Mouse (Mus musculus) hindbrain, embryonic 13.5 days (tissue): ENCODE measurements around the gene Ank3. TPM values are rescaled to one million over a fixed set of nuclear protein-coding genes. Genes with fewer than 3 reads are reported as not detected.

Experiments used
- ATAC-seq: fragments of 200-750 bp; cut with Nextera tagmentation; 2 replicates; pipeline ENCODE4 v1.8.0; 2017; ENCODE audit warnings: moderate TSS enrichment; ENCODE audit not compliant: low FRiP score
- H3K27ac ChIP-seq: fragments of 300-500 bp; sonication (generic); 2 replicates; pipeline ENCODE4 v1.5.1; 2015; ENCODE audit warnings: inconsistent platforms, mild to moderate bottlenecking, moderate library complexity
- H3K27me3 ChIP-seq: fragments of 300-500 bp; sonication (generic); 2 replicates; pipeline ENCODE4 v1.6.1; 2015; ENCODE audit warnings: mild to moderate bottlenecking, inconsistent platforms
- H3K36me3 ChIP-seq: fragments of 300-500 bp; sonication (generic); 2 replicates; pipeline ENCODE4 v1.6.1; 2015; ENCODE audit warnings: mild to moderate bottlenecking, inconsistent platforms
- H3K4me1 ChIP-seq: fragments of 300-500 bp; sonication (generic); replicated peaks from 2 replicates; pipeline ENCODE4 v1.6.1; 2015; ENCODE audit warnings: inconsistent platforms
- H3K4me2 ChIP-seq: fragments of 300-500 bp; sonication (generic); 2 replicates; pipeline ENCODE4 v1.6.1; 2015; ENCODE audit warnings: inconsistent platforms, mild to moderate bottlenecking, moderate library complexity
- H3K4me3 ChIP-seq: fragments of 300-500 bp; sonication (generic); 2 replicates; pipeline ENCODE4 v1.5.1; 2015; ENCODE audit warnings: mild to moderate bottlenecking, inconsistent platforms
- H3K9ac ChIP-seq: fragments of 300-500 bp; sonication (generic); 2 replicates; pipeline ENCODE4 v1.6.1; 2015; ENCODE audit warnings: mild to moderate bottlenecking, inconsistent platforms
- H3K9me3 ChIP-seq: fragments of 300-500 bp; sonication (generic); 2 replicates; pipeline ENCODE4 v1.6.1; 2016; ENCODE audit warnings: inconsistent platforms
- WGBS: fragments of 180-500 bp; shearing (Covaris S2); methylation state at CpG from one replicate; pipeline ENCODE4 v1.1.7; 2015; 5-methylcytosine and 5-hydroxymethylcytosine counted together
- polyA plus RNA-seq: library from polyadenylated mRNA; unstranded; fragments of >200 nt; fragmentation: Nextera tagmentation; extraction: Ambion mirVana; gene quantifications from 2 replicates; pipeline ENCODE4 v1.2.1, GENCODE M21; 2015

Ank3 gene
- polyA plus RNA-seq, 1 experiment from 2014 or later = 114 TPM

DNA sequence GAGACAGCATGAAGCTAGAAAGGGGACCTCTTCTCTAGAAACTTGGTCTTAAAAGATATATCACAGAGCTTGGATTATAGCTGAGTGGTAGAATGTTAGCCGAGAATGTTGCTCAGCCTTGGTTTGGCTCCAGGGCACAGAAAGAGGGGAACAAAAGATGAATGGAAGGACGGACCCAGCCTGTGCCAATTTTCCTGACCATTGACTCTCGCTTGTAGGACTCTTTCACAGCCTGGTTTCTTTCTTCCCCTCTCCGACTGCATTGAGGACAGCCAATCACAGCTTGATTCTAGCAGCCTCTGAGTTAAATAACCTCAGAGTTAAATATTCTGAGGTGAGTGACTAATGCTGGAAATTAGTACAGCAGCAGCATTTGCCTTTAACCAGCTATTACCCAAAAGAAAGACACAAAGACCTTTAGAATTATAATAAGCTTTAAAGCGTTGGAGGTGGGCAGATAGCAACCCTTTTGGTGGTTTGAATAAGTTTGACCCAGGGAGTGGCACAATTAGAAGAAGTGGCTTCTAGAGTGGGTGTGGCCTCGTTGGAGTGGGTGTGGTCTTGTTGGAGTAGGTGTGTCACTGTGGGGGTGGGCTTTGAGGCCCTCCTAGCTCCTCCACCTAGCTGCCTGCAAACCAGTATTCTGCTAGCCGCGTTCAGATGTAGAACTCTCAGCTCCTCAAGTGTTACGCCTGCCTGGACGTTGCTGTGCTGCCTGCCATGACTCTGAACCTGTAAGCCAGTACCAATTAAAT is 24.6 kb upstream of the Ank3 start:
- H3K4me1 ChIP-seq = no peaks in the 10 kb centered on the region
- H3K4me3 ChIP-seq = no peak overlapping the region
- no peaks in the 10 kb centered on the region for H3K9me3 ChIP-seq
- WGBS = 60% methylated on average over 10 of the region's 10 CpGs
- H3K9ac ChIP-seq = no peak overlapping the region
- H3K4me2 ChIP-seq = no peak overlapping the region
- no peaks in the 10 kb centered on the region for H3K27me3 ChIP-seq
- no peak for ATAC-seq
- no peak overlapping the region for H3K27ac ChIP-seq
- H3K36me3 ChIP-seq = no peaks in the 10 kb centered on the region

DNA sequence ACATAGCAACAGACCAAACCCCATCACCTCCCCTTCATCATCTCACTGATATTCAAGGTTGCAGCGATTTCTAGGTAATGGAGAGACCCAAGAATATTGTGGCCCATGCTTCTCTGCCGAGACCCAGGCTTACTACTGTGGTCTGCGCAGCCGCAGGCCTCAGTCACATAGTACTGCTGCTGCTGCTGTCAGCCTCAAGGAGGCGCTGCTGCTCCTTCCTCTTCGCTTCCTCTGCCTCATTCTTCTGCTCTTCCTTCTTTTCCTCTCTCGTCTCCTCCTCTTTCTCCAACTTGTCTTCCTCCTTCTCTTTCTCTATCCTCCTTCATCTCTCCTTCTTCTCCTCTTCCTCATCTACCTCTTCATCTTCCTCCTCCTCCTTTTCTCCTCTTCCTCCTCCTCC is 23.4 kb upstream of the Ank3 start:
- H3K36me3 ChIP-seq = no peaks in the 10 kb centered on the region
- no peak overlapping the region for H3K9ac ChIP-seq
- no peaks in the 10 kb centered on the region for H3K4me1 ChIP-seq
- H3K27ac ChIP-seq = no peak overlapping the region
- WGBS = 61% methylated on average over 7 of the region's 7 CpGs
- no peak overlapping the region for H3K4me3 ChIP-seq
- no peaks in the 10 kb centered on the region for H3K9me3 ChIP-seq
- H3K27me3 ChIP-seq = no peaks in the 10 kb centered on the region
- no peak overlapping the region for H3K4me2 ChIP-seq
- no peak for ATAC-seq

DNA sequence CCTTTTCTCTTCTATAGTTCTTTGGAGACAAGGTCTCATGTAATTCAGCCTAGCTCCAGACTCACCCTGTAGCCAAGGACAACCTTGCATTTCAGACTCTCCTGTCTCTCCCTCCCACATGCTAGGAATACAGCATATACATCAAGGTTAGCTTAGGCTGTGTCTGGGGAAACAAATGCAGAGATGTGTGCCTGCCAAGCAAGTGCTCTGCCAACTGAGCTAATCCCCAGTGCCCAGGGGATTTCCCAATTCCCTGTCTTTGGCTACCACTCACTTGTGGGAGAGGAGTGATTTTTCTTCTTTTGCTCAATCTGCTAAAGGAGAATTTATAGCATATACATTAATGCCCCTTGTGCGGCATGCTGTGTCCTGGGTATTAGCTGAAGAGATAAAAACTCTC is 15.4 kb upstream of the Ank3 start:
- WGBS = 81% methylated on average over 1 of the region's 1 CpGs
- Histone ChIP-seq H3K27ac (no peak overlapping the region), H3K4me2 (no peak overlapping the region), H3K27me3 (no peaks in the 10 kb centered on the region), H3K4me1 (no peaks in the 10 kb centered on the region), H3K9ac (no peak overlapping the region), H3K36me3 (no peaks in the 10 kb centered on the region), H3K4me3 (no peak overlapping the region), H3K9me3 (no peaks in the 10 kb centered on the region)
- no peak for ATAC-seq

DNA sequence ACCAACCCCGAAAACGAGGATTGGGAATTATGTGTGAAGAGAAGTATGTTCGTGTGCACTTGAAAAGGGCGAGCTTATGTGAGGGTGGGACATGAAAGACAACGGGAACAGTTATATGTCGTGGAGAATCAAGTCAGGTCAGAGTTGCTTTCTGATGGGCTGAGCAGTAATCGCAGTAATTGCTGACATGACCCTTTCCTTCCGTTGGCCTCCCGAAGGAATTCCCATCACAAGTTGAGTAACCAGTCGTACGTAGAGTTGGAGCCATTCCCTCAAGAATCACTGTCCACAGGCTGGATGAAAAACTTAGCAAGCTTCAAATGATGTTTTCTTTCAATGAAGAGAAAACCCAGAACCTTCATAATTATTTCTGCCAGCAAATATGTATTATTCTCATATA is 13.9 kb upstream of the Ank3 start:
- no peak overlapping the region for H3K9ac ChIP-seq
- 83% methylated on average over 11 of the region's 11 CpGs for WGBS

DNA sequence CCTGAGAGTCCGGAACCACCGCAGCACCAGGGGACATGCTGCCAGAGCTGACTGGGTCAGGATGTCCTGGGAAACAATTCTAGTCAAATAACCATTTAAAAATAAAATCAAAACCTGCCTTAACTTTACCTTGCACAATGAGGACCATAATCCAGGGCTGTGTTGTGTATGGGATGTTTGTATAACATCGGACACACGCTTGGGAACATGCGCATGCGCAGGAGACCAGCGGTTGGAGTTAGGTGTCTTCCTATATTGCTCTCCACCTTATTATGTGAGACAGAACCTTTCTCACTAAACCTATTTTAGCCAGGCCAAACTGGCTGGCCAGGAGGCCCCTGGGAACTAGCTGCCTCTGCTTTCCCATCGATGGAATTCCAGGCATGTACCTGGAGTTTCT is 13.4 kb upstream of the Ank3 start:
- Histone ChIP-seq H3K4me1 (no peaks in the 10 kb centered on the region), H3K9me3 (no peaks in the 10 kb centered on the region), H3K9ac (no peak overlapping the region), H3K27me3 (no peaks in the 10 kb centered on the region), H3K36me3 (no peaks in the 10 kb centered on the region), H3K27ac (no peak overlapping the region), H3K4me2 (no peak overlapping the region), H3K4me3 (no peak overlapping the region)
- ATAC-seq = no peak
- 93% methylated on average over 8 of the region's 8 CpGs for WGBS

More for the DNA sequence above, 13.9 kb upstream of the Ank3 start:
- Histone ChIP-seq H3K36me3 (no peaks in the 10 kb centered on the region), H3K27ac (no peak overlapping the region), H3K27me3 (no peaks in the 10 kb centered on the region), H3K4me3 (no peak overlapping the region), H3K9me3 (no peaks in the 10 kb centered on the region), H3K4me2 (no peak overlapping the region), H3K4me1 (no peaks in the 10 kb centered on the region)
- ATAC-seq = no peak

DNA sequence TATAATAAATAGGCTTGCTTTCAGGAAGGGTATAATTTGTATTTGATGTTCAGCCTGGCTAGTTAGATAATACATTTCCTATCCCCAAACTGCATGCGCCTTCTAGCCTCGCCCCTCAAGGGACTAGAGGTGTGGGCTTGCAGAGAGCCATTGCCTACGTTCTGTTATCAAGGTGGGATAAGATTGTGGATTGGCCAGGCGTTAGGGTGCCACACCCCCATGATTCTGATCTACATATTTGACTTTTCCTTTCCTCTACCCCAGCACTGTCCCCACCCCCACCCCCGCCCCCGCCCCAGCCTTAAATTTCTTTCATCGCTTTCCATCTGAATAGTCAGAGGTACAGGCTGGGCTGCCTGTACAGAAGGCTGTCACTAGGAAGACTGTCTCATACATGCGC is 11.8 kb upstream of the Ank3 start:
- no peak overlapping the region for H3K4me2 ChIP-seq
- WGBS = 82% methylated on average over 8 of the region's 8 CpGs
- no peak for ATAC-seq

DNA sequence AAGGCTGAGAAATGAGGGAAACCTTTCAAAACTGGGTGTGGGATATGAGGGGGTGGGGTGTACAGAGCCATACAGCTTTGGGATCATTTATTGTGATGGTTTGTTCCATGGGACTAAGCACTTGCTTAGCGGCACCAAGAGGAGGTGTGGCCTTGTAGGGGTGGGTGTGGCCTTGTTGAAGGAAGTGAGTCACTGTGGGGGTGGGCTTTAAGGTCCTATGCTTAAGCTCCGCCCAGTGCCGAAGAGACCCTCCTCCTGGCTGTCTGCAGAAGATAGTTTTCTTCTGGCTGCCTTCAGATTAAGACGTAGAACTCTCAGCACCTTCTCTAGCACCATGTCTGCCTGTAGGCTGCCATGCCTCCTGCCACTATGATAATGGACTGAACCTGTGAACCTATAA is 9.1 kb upstream of the Ank3 start:
- 94% methylated on average over 4 of the region's 4 CpGs for WGBS

More for the DNA sequence above, 11.8 kb upstream of the Ank3 start:
- H3K4me3 ChIP-seq = no peak overlapping the region
- H3K4me1 ChIP-seq = no peaks in the 10 kb centered on the region
- no peaks in the 10 kb centered on the region for H3K9me3 ChIP-seq
- no peaks in the 10 kb centered on the region for H3K27me3 ChIP-seq
- no peaks in the 10 kb centered on the region for H3K36me3 ChIP-seq
- H3K9ac ChIP-seq = no peak overlapping the region
- no peak overlapping the region for H3K27ac ChIP-seq

GRCm38 (mm10) chr10:69398197-69398762 is 293 bp upstream of the Ank3 start:
- peak overlapping the region; percentile 99 for H3K4me2 ChIP-seq
- peaks cover 28% of the 10 kb centered on the region for H3K4me1 ChIP-seq
- under 1% methylated on average over 25 of the region's 26 CpGs for WGBS
- H3K9ac ChIP-seq = peak overlapping the region; percentile 74
- H3K4me3 ChIP-seq = peak overlapping the region; percentile 65
- peak; percentile 62; the same call in 1 of the 2 replicates for ATAC-seq
- H3K27me3 ChIP-seq = peaks cover 65% of the 10 kb centered on the region
- no peaks in the 10 kb centered on the region for H3K36me3 ChIP-seq
- no peaks in the 10 kb centered on the region for H3K9me3 ChIP-seq
- no peak overlapping the region for H3K27ac ChIP-seq

More for the DNA sequence above, 9.1 kb upstream of the Ank3 start:
- Histone ChIP-seq H3K36me3 (no peaks in the 10 kb centered on the region), H3K27me3 (no peaks in the 10 kb centered on the region), H3K9me3 (no peaks in the 10 kb centered on the region), H3K4me3 (no peak overlapping the region), H3K27ac (no peak overlapping the region), H3K4me1 (no peaks in the 10 kb centered on the region), H3K9ac (no peak overlapping the region), H3K4me2 (no peak overlapping the region)
- no peak for ATAC-seq

DNA sequence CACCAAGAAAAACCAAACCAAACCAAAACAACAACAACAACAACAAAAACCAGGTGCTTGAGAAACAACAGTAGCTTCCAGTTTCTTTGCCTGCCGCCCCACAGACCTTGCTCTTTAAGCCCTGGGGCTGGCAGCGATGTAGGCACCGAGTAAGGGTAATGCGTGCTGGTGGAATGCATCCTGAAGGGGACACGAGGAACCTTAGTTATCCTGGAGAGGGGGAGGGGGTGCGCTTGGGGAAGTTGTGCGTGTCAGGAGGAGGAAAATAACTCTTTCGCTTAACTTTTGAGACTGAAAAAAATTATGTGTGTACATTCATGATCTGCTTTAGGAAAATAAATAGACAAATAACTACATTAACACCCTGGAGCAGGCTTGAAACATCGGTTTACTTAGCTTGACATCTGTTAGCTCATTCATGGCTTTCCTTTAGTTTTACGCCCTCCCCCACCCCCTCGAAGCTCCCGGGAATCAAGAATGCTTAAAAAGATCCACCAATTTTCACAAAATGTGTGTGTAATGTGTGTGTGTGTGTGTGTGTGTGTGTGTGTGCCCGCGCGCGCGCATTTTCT is 1.3 kb downstream of the Ank3 start:
- Histone ChIP-seq H3K27ac (no peak overlapping the region), H3K9ac (peak overlapping the region; percentile 74; the same call in 1 of the 2 replicates), H3K36me3 (no peaks in the 10 kb centered on the region), H3K9me3 (no peaks in the 10 kb centered on the region), H3K4me3 (peak overlapping the region; percentile 65), H3K27me3 (peaks cover 65% of the 10 kb centered on the region), H3K4me2 (peak overlapping the region; percentile 99), H3K4me1 (peaks cover 28% of the 10 kb centered on the region)
- no peak for ATAC-seq
- 3% methylated on average over 17 of the region's 17 CpGs for WGBS

DNA sequence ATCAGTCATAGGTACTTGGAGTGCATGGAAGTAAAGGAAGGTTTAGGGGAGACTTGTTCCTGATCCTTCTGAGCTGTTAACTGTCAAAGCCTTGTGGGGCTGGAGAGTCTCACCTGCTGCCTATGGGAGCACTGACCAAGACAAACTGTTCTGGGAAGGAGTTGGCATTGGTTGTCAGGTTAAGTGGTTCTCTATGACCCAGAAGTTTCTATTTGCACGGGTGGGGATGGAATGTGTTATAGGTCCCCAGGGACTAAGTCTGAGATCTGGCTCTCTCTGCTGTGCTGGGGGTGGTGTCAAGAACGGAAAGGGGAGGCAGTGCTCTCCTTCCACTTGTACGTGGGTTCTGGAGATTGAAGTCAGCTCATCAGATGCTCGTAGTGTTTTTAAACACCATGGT is 6.9 kb downstream of the Ank3 start:
- no peak for ATAC-seq
- Histone ChIP-seq H3K4me2 (no peak overlapping the region), H3K4me3 (no peak overlapping the region), H3K4me1 (peaks cover 4% of the 10 kb centered on the region), H3K27ac (no peak overlapping the region), H3K27me3 (peaks cover 16% of the 10 kb centered on the region), H3K9me3 (no peaks in the 10 kb centered on the region), H3K9ac (no peak overlapping the region), H3K36me3 (no peaks in the 10 kb centered on the region)
- WGBS = 77% methylated on average over 4 of the region's 4 CpGs

DNA sequence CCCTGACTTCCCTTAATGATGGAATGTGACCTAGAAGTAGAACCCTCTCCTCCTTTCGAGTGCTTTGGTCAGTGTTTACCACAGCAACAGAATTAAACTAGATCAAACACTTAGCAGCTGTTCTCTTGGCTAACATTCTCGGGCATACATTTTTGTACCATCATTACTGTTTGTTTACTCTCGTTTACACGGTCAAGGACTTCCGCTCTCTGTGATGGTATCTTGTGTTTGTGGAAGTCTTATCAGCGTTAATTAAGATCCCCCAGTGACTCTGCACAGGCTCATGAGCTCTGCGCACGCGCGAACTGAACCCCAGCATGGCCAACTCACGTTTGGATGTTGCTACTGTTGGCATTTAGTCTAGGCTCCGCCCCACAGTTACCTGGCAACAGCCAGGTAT is 16.3 kb downstream of the Ank3 start:
- H3K27ac ChIP-seq = no peak overlapping the region
- H3K27me3 ChIP-seq = no peaks in the 10 kb centered on the region
- ATAC-seq = no peak
- no peak overlapping the region for H3K4me3 ChIP-seq
- H3K9ac ChIP-seq = no peak overlapping the region
- no peaks in the 10 kb centered on the region for H3K9me3 ChIP-seq
- H3K36me3 ChIP-seq = no peaks in the 10 kb centered on the region
- no peak overlapping the region for H3K4me2 ChIP-seq
- no peaks in the 10 kb centered on the region for H3K4me1 ChIP-seq
- 69% methylated on average over 12 of the region's 12 CpGs for WGBS

DNA sequence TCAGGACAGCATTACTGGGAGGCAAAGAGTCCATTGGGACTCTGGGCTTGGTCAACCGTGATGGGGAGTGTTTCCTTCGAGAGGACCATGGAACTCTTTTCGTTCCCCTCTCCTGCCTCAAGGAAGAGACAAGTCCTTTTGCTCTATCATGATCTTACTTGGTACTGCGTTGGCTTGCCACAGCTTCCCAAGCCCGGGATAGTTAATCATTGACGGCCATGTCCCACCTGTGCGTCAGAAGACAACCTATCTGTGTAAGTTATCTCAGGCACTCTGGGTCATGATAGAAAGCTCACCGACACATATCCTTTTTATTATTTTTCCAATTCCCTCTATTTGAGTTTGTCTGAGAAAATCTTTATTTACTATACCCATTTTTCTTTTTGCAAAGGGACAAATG is 20.1 kb downstream of the Ank3 start:
- no peaks in the 10 kb centered on the region for H3K9me3 ChIP-seq
- H3K27ac ChIP-seq = no peak overlapping the region
- ATAC-seq = no peak
- no peaks in the 10 kb centered on the region for H3K4me1 ChIP-seq
- H3K9ac ChIP-seq = no peak overlapping the region
- WGBS = 85% methylated on average over 8 of the region's 8 CpGs
- H3K36me3 ChIP-seq = no peaks in the 10 kb centered on the region
- no peak overlapping the region for H3K4me3 ChIP-seq
- H3K27me3 ChIP-seq = no peaks in the 10 kb centered on the region
- no peak overlapping the region for H3K4me2 ChIP-seq

- Histone ChIP-seq H3K27me3 (no peaks in the 10 kb centered on the region), H3K4me1 (no peaks in the 10 kb centered on the region), H3K27ac (no peak overlapping the region), H3K36me3 (no peaks in the 10 kb centered on the region), H3K4me2 (no peak overlapping the region), H3K9ac (no peak overlapping the region), H3K9me3 (no peaks in the 10 kb centered on the region; the same call in 1 of the 2 replicates), H3K4me3 (no peak overlapping the region)
- 84% methylated on average over 6 of the region's 6 CpGs for WGBS
- no peak for ATAC-seq
Measured at GRCm38 (mm10) chr10:69420306-69420705, 21.7 kb downstream of the Ank3 start.
